Mouse (Mus musculus) cerebellum, adult 2 months (tissue): ENCODE measurements at regions not wholly inside any gene's neighbourhood (a gene's known extent, or its start where the extent isn't known, plus 50 kb on each side); places are given as distances from the start of the nearest gene placed in this dataset.

ENCODE experiments used
- CTCF ChIP-seq: fragments of 200-500 bp; IDR thresholded peaks from 2 replicates; pipeline ENCODE4 v1.5.1; 2011; ENCODE audit warnings: low read depth, mild to moderate bottlenecking, control low read depth, low read length, moderate library complexity, borderline replicate concordance; ENCODE audit not compliant: insufficient read depth
- POLR2A ChIP-seq: fragments of 200-500 bp; IDR thresholded peaks from 2 replicates; pipeline ENCODE4 v1.6.1; 2011; ENCODE audit warnings: low read length, control low read depth, borderline replicate concordance; ENCODE audit not compliant: insufficient read depth

DNA sequence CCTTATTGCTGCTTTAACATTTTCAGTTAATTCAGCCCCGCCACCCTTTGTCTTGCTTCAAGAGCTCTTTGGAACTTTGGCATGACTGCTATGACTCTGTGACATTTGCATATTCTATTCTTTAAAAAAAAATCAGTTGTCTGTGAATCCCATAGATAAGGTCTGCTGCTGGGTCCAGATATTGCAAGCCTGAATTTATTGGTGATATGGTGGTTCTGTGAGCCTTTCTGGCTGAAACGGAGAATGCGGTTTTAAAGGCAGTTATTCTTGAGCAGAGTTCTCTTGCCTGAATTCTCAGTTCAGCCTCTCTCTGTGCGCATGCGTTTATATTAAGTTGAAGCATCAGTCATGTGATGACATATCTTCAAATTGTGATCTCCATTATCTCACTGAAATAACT is 560.7 kb downstream of the Cdh9 start:
- TF ChIP-seq POLR2A (no peak), CTCF (no peak)
